Mouse (Mus musculus): ENCODE results near the gene Men1. TPM values are rescaled to one million over a fixed set of nuclear protein-coding genes. Genes with fewer than 3 reads are reported as not detected.
A peak's percentile ranks its signal among the peaks of the same experiment; 100 is the strongest.

The Men1 gene
- polyA plus RNA-seq, 1 experiment from 2014 or later = 96.2 TPM

DNA sequence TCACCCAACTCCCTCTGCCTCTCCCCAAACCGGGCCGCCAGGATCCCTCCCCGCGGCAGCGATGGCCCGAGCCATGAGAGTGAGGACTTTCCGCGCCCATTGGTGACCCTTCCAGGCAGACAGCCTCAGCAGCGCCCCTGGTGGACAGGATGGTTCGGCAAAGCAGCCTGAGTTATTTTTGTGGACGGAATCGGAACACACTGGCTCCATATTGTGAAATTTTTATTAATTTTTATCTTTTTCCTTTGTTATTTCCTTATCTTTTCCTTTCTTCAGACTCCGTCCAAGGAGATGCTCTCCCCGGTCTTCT lies 41.4 kb downstream of the Men1 start:
- H3K4me3 ChIP-seq (ENCODE audit: low read length) = no peak overlapping the region
- H3K4me1 ChIP-seq (ENCODE audit: insufficient read depth, low read length) = no peaks in the 10 kb centered on the region
- 83% methylated on average over 14 of the region's 14 CpGs for WGBS
- H3K27ac ChIP-seq (ENCODE audit: low read length) = no peak overlapping the region
- no peaks in the 10 kb centered on the region for H3K27me3 ChIP-seq (ENCODE audit: insufficient read depth, low read length)
- no peak overlapping the region for H3K4me2 ChIP-seq (replicated peaks; ENCODE audit: low read depth, low read length)
- H3K9ac ChIP-seq (replicated peaks; ENCODE audit: low read length) = no peak overlapping the region
- H3K36me3 ChIP-seq (ENCODE audit: insufficient read depth, low read length) = peaks cover 72% of the 10 kb centered on the region
- no peaks in the 10 kb centered on the region for H3K9me3 ChIP-seq (ENCODE audit: low read length)
- no peak for ATAC-seq (ENCODE audit: low FRiP score, low TSS enrichment)

DNA sequence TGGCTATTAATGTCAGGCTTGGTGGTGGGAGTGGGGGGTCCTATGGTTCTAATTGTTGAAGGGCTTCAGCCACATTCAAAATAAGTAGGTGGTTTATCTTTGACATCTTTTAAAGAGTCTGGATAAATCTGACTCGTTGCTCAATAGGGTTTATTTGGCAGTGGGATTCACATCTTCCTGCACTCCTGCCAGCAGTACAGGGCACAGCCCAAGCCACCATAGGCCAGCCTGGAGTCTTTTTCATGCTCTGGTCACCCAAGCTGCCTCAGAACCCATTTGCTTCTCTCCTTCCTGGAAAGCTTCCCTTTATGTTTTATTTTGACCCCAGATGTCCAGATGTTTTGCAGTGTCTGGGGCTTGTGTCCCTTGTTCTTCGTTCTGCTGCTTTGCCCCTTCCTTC lies 41.9 kb downstream of the Men1 start:
- Histone ChIP-seq H3K36me3 (ENCODE audit: insufficient read depth, low read length) (peaks cover 68% of the 10 kb centered on the region), H3K27me3 (ENCODE audit: insufficient read depth, low read length) (no peaks in the 10 kb centered on the region), H3K4me2 (replicated peaks; ENCODE audit: low read depth, low read length) (no peak overlapping the region), H3K9me3 (ENCODE audit: low read length) (no peaks in the 10 kb centered on the region), H3K27ac (ENCODE audit: low read length) (no peak overlapping the region), H3K4me3 (ENCODE audit: low read length) (no peak overlapping the region), H3K4me1 (ENCODE audit: insufficient read depth, low read length) (no peaks in the 10 kb centered on the region), H3K9ac (replicated peaks; ENCODE audit: low read length) (no peak overlapping the region)
- WGBS = 80% methylated on average over 2 of the region's 2 CpGs
- ATAC-seq (ENCODE audit: low FRiP score, low TSS enrichment) = no peak

DNA sequence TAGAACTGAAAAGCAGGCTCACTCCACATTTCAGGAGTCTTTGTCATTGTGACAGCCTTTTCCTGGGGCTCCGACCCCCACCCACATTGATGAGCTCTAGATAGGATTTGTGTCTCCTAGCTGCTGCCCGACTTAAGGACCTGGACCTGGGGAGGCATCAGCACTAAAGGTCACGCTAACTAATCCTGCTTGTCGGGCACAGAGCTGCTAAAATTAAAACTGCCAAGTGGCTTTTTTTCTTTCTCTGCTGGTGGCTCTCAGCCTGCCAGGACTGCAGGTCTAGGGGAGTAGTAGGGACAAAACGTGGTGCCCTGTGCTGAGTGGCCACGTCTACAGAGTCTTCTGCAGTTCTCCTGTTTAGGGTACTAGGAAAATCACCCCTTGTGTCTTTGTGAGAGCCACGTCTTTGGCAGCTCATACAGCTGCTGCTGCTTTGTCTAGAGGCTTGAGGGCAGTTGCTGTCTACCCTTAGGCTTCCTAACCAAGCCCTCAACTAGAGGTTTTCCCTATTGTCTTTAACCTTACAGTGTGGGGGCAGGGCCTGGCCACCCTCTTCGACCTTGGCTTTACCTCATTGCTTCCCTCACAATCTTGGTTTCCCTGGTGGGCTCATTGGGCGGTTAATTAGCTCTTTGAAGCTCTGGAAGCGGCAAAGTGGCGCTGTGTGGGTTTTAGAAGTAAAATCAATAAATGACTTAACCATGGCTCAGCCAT lies 42.7 kb downstream of the Men1 start:
- Histone ChIP-seq H3K4me1 (ENCODE audit: insufficient read depth, low read length) (no peaks in the 10 kb centered on the region; the same call in 1 of the 2 replicates), H3K4me3 (ENCODE audit: low read length) (no peak overlapping the region), H3K4me2 (replicated peaks; ENCODE audit: low read depth, low read length) (no peak overlapping the region), H3K36me3 (ENCODE audit: insufficient read depth, low read length) (peaks cover 60% of the 10 kb centered on the region), H3K9me3 (ENCODE audit: low read length) (no peaks in the 10 kb centered on the region), H3K27ac (ENCODE audit: low read length) (no peak overlapping the region), H3K27me3 (ENCODE audit: insufficient read depth, low read length) (no peaks in the 10 kb centered on the region), H3K9ac (replicated peaks; ENCODE audit: low read length) (no peak overlapping the region)
- no peak for ATAC-seq (ENCODE audit: low FRiP score, low TSS enrichment)
- 71% methylated on average over 11 of the region's 11 CpGs for whole genome bisulfite sequencing

DNA sequence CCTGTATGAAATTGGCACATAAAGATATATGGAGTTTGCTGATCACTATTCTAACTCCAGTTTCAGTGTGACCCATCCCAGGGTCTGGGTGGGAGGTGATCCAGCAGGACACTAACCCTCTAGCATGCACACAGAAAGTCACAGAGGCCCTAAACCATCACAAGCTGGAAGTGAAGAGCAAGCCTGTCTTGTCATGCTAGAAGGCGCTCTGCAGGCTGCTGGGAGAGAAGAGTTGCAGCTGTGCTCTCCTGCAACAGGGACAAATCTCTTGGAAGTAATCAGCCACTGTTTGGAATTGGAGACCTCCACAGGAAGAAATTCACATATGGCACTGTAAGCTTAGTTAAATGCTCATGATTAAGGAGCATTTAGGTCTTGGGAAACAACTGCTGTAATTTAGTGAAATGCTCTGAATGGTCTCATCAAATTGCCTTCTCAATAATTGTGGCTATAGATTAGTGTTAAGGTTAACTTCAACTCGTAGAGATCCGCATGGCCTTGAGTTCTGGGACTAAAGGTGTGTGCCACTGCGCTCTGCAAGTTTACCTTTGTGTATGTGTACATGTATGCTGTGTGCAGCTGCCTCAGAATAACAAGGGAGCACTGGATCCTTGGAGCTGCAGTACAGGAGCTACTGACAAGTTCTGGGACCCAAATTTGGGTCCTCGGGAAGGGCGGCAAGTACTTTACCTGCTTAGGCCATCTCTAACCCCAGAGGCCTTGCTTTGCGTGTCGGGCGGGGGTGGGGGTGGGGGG lies 45.8 kb downstream of the Men1 start:
- no peak overlapping the region for H3K4me2 ChIP-seq (replicated peaks; ENCODE audit: low read depth, low read length)
- ATAC-seq (ENCODE audit: low FRiP score, low TSS enrichment) = no peak
- no peaks in the 10 kb centered on the region for H3K9me3 ChIP-seq (ENCODE audit: low read length)
- no peak overlapping the region for H3K9ac ChIP-seq (replicated peaks; ENCODE audit: low read length)
- peaks cover 31% of the 10 kb centered on the region for H3K36me3 ChIP-seq (ENCODE audit: insufficient read depth, low read length)
- 91% methylated on average over 9 of the region's 9 CpGs for WGBS
- no peak overlapping the region for H3K4me3 ChIP-seq (ENCODE audit: low read length)
- H3K27ac ChIP-seq (ENCODE audit: low read length) = no peak overlapping the region
- no peaks in the 10 kb centered on the region for H3K27me3 ChIP-seq (ENCODE audit: insufficient read depth, low read length)
- peaks cover 31% of the 10 kb centered on the region for H3K4me1 ChIP-seq (ENCODE audit: insufficient read depth, low read length)

DNA sequence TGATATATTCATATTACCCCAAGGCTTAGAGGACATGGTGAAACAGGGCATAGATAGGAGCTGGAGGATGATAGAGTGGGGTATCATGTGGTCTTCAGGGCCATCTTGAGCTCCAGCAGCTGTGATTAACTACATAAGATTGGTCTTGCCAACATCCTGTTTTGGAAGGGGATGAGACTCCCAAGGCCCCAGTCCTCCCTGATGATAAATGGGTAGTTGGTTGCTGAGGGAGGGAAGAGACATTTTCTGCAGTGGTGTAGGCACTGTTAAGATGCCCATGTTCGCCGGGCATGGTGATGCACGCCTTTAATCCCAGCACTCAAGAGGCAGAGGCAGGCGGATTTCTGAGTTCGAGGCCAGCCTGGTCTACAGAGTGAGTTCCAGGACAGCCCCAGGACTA lies 46.5 kb downstream of the Men1 start:
- whole genome bisulfite sequencing = 94% methylated on average over 5 of the region's 5 CpGs
- Histone ChIP-seq H3K4me1 (ENCODE audit: insufficient read depth, low read length) (peaks cover 37% of the 10 kb centered on the region), H3K4me3 (ENCODE audit: low read length) (no peak overlapping the region), H3K36me3 (ENCODE audit: insufficient read depth, low read length) (peaks cover 24% of the 10 kb centered on the region), H3K27me3 (ENCODE audit: insufficient read depth, low read length) (no peaks in the 10 kb centered on the region), H3K4me2 (replicated peaks; ENCODE audit: low read depth, low read length) (no peak overlapping the region), H3K27ac (ENCODE audit: low read length) (no peak overlapping the region), H3K9me3 (ENCODE audit: low read length) (no peaks in the 10 kb centered on the region), H3K9ac (replicated peaks; ENCODE audit: low read length) (no peak overlapping the region)
- ATAC-seq (ENCODE audit: low FRiP score, low TSS enrichment) = no peak

DNA sequence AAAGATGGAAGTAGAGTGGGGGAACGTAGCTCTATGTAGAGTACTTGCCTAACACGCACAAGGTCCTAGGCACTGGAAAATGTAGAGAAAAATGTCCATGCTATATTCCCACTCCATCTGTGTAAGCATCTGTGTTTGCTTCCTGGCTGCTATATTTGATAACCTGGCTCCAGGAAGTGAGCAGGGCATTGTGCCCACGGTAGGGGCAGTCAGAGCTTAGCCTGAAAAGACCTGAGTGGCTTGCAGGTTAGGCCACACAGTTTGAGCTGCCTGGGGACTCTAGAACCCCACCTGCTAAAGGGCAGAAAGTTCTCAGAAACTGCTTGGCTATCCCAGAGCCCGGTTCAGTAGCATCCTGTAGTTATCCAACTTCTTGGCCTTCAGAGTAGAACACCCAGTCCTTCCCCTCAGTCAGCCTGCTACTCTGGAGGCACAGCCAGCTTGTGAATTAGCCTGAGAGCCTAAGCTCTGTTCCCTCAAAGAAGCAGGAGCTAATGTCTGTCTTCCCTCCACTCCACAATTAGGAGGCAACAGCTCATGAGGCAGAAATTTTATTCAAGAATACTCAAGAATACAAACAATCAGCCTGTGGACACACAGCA lies 47.6 kb downstream of the Men1 start:
- 73% methylated on average over 4 of the region's 4 CpGs for WGBS
- no peaks in the 10 kb centered on the region for H3K27me3 ChIP-seq (ENCODE audit: insufficient read depth, low read length)
- no peak overlapping the region for H3K4me2 ChIP-seq (replicated peaks; ENCODE audit: low read depth, low read length)
- no peak for ATAC-seq (ENCODE audit: low FRiP score, low TSS enrichment)
- H3K27ac ChIP-seq (ENCODE audit: low read length) = peak overlapping the region; percentile 9; the same call in 1 of the 2 replicates
- no peak overlapping the region for H3K9ac ChIP-seq (replicated peaks; ENCODE audit: low read length)
- H3K36me3 ChIP-seq (ENCODE audit: insufficient read depth, low read length) = peaks cover 12% of the 10 kb centered on the region
- H3K4me3 ChIP-seq (ENCODE audit: low read length) = no peak overlapping the region
- peaks cover 45% of the 10 kb centered on the region for H3K4me1 ChIP-seq (ENCODE audit: insufficient read depth, low read length)
- no peaks in the 10 kb centered on the region for H3K9me3 ChIP-seq (ENCODE audit: low read length)

DNA sequence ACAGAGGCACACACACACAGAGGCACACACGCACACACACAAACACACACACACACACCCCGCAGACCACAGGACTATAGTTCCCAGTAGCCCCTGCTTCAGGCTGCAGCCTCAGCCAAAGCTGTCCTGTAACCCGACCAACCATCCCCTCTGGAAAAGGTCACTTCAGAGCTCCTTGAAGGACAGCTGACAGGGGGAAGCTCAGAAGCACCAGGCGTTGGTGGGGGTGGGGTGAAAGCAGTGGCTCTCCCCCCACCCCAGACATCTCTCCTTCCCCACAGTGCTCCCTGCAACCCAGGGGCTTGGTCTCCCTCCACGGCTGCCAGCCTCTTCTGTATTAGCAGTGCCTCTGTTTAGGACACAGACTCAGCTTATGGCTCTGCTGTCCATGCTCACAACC lies 48.7 kb downstream of the Men1 start:
- no peak overlapping the region for H3K4me3 ChIP-seq (ENCODE audit: low read length)
- no peak overlapping the region for H3K4me2 ChIP-seq (replicated peaks; ENCODE audit: low read depth, low read length)
- ATAC-seq (ENCODE audit: low FRiP score, low TSS enrichment) = peak; percentile 41; the same call in 1 of the 2 replicates
- peaks cover 45% of the 10 kb centered on the region for H3K4me1 ChIP-seq (ENCODE audit: insufficient read depth, low read length)
- H3K9ac ChIP-seq (replicated peaks; ENCODE audit: low read length) = no peak overlapping the region
- WGBS = 31% methylated on average over 5 of the region's 5 CpGs
- H3K27me3 ChIP-seq (ENCODE audit: insufficient read depth, low read length) = no peaks in the 10 kb centered on the region
- H3K9me3 ChIP-seq (ENCODE audit: low read length) = no peaks in the 10 kb centered on the region
- H3K36me3 ChIP-seq (ENCODE audit: insufficient read depth, low read length) = peaks cover 3% of the 10 kb centered on the region
- peak overlapping the region; percentile 72 for H3K27ac ChIP-seq (ENCODE audit: low read length)

DNA sequence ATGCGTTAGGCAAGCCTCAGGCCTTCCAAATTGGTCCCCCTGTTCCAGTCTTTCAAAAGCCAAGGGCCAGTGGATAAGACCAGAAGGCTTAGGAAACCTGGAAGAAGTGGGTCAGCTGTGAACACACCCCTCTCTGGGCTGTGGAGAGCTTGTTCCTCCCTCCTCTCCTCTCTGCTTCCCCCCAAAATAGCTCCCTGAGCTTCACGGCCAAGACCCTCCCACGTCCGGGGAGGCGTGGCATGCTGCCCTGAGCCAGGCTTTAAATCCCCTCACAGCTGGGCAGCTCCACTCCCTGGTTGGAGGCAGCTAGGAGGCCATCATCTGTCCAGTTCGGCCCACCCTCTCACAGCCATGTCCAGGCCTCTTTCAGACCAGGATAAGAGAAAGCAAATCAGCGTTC lies 49.3 kb downstream of the Men1 start, which contains the start of gene Pygm:
Gene Pygm (plus strand): TSS at position 272 of the 400 bp plus-strand sequence.
- H3K4me1 ChIP-seq (ENCODE audit: insufficient read depth, low read length) = peaks cover 48% of the 10 kb centered on the region
- peak within 1 kb of the TSS; percentile 9 for H3K9ac ChIP-seq (replicated peaks; ENCODE audit: low read length)
- H3K4me2 ChIP-seq (replicated peaks; ENCODE audit: low read depth, low read length) = peak within 1 kb of the TSS; percentile 45
- WGBS = 12% methylated on average over 7 of the region's 7 CpGs
- H3K27ac ChIP-seq (ENCODE audit: low read length) = peak within 1 kb of the TSS; percentile 72
- no peaks in the 10 kb centered on the region for H3K36me3 ChIP-seq (ENCODE audit: insufficient read depth, low read length)
- no peaks in the 10 kb centered on the region for H3K27me3 ChIP-seq (ENCODE audit: insufficient read depth, low read length)
- H3K4me3 ChIP-seq (ENCODE audit: low read length) = peak within 1 kb of the TSS; percentile 20
- peak; percentile 62 for ATAC-seq (ENCODE audit: low FRiP score, low TSS enrichment)
- no peaks in the 10 kb centered on the region for H3K9me3 ChIP-seq (ENCODE audit: low read length)

DNA sequence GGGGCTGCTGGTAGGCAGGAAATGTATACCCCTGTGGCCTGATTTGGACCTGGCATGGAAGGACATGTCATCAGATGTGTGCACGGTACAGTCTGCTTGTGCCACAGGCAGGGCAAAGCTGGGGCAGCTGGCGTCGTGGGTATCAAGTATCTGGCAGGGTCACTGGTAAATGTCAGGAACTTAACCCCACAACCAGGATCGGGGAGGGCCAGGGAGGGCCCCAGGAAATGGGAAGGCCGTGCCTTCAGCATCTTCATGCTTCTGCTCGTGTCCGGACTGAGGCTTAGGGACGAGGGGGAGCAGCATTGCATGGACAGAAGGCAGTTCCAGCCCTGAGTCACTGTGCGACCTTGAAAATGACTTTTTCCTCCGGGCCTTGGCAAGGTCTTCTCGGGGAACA lies 50.2 kb downstream of the Men1 start:
- no peak; the same call in 1 of the 2 replicates for ATAC-seq (ENCODE audit: low FRiP score, low TSS enrichment)
- Histone ChIP-seq H3K27me3 (ENCODE audit: insufficient read depth, low read length) (no peaks in the 10 kb centered on the region), H3K27ac (ENCODE audit: low read length) (peak overlapping the region; percentile 72), H3K4me3 (ENCODE audit: low read length) (peak overlapping the region; percentile 20), H3K9me3 (ENCODE audit: low read length) (no peaks in the 10 kb centered on the region), H3K4me1 (ENCODE audit: insufficient read depth, low read length) (peaks cover 57% of the 10 kb centered on the region), H3K9ac (replicated peaks; ENCODE audit: low read length) (peak overlapping the region; percentile 9), H3K4me2 (replicated peaks; ENCODE audit: low read depth, low read length) (peak overlapping the region; percentile 45), H3K36me3 (ENCODE audit: insufficient read depth, low read length) (no peaks in the 10 kb centered on the region)
- WGBS = 42% methylated on average over 11 of the region's 11 CpGs

DNA sequence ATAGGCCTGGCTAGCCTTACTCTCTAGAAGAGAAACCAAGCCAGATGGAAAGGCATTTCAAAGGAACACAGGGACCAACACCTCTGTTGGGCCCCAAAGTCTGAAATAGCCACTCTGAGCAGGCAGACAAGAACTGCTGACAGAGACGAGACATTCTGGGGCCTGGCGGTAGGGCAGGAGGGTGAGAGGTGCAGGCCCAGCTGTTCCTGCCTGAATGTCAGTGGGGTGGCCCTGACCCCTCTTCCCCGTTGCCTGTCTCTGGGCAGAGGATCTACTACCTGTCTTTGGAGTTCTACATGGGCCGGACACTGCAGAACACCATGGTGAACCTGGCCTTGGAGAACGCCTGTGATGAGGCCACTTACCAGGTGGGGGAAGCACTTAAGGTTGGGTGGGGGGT lies 50.6 kb downstream of the Men1 start:
- H3K36me3 ChIP-seq (ENCODE audit: insufficient read depth, low read length) = no peaks in the 10 kb centered on the region
- no peaks in the 10 kb centered on the region for H3K27me3 ChIP-seq (ENCODE audit: insufficient read depth, low read length)
- ATAC-seq (ENCODE audit: low FRiP score, low TSS enrichment) = no peak
- H3K4me1 ChIP-seq (ENCODE audit: insufficient read depth, low read length) = peaks cover 59% of the 10 kb centered on the region
- peak overlapping the region; percentile 20 for H3K4me3 ChIP-seq (ENCODE audit: low read length)
- peak overlapping the region; percentile 45 for H3K4me2 ChIP-seq (replicated peaks; ENCODE audit: low read depth, low read length)
- peak overlapping the region; percentile 9; the same call in 1 of the 2 replicates for H3K9ac ChIP-seq (replicated peaks; ENCODE audit: low read length)
- no peaks in the 10 kb centered on the region for H3K9me3 ChIP-seq (ENCODE audit: low read length)
- 67% methylated on average over 5 of the region's 5 CpGs for WGBS
- H3K27ac ChIP-seq (ENCODE audit: low read length) = 0 out of 2 replicates have a peak overlapping the region, but pooled peaks have one; percentile 72

Data from kidney, embryonic 16.5 days (tissue).